Mouse (Mus musculus) kidney, postnatal 14 days (tissue): ENCODE measurements around the gene Gtf2b.

ENCODE experiments used
- DNase-seq: peaks from one replicate; pipeline ENCODE4 v3.0.0; 2022; ENCODE audit warnings: mixed read lengths

The Gtf2b gene

GRCm38 (mm10) chr3:142817506-142817905 is 52.7 kb downstream of the Gtf2b start:
- DNase-seq, result no peak

GRCm38 (mm10) chr3:142823606-142824005 is 58.8 kb downstream of the Gtf2b start:
- peak; percentile 29 for DNase-seq

DNA sequence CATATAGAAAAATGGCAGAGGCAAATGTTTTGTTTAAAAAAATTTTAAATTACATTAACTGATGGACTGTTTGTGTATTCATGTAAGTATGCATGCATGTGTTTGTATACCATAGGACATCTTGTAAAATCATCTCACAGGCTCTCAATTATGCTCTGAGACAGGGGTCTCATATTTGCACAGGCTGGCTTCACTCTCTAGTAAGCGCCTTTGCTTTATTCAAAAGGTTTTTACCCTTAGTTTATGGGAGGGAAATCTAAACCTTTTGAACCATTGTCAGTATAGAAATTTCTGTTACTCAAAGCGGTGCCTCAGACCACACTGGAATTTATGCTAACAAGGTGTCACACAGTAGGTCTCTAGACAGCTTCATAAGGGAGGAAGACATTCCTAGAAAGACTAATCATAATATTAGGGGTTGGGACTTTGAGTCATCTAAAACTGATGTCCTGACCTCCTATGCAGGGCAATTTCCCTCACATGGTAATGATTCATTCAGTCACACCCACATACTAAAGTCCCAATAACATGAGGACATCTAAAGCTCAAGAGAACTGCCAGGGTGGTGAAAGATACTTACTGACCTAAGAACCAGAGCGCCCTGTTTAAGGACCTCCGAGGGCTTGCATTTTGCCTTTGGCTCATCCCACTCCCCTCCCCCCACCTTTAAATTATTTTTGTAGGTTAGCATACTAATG is 61.8 kb downstream of the Gtf2b start:
- DNase-seq, result no peak

DNA sequence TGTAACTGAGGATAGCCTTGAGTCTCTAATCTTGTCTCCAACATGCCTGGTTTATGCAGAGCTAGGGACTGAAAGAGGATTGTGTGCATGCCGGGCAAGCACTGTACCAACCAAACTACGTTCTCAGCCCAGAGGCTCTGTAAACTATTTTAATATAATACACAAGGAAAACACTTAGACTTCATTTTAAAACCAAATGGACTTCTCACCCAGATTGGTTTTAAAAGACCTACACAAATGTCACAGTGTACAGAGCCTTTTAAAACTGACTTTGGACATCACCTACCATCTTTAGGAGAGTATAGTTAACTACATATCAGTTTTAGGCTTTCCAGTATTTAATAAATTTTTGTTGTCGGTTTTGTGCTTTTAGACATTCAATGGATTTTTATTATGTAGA is 68.1 kb downstream of the Gtf2b start:
- DNase-seq, result no peak
